Mouse (Mus musculus): ENCODE results near the gene Nup107. TPM values are rescaled to one million over a fixed set of nuclear protein-coding genes. Genes with fewer than 3 reads are reported as not detected.
"Not testable (repeated sequence)": the region's sequence is repeated elsewhere in the genome, so short reads cannot be mapped to it uniquely, and the experiment has no call there.

Gene Nup107
- total RNA-seq, 2 experiments from 2014 or later: 85.6 to 111 TPM

DNA sequence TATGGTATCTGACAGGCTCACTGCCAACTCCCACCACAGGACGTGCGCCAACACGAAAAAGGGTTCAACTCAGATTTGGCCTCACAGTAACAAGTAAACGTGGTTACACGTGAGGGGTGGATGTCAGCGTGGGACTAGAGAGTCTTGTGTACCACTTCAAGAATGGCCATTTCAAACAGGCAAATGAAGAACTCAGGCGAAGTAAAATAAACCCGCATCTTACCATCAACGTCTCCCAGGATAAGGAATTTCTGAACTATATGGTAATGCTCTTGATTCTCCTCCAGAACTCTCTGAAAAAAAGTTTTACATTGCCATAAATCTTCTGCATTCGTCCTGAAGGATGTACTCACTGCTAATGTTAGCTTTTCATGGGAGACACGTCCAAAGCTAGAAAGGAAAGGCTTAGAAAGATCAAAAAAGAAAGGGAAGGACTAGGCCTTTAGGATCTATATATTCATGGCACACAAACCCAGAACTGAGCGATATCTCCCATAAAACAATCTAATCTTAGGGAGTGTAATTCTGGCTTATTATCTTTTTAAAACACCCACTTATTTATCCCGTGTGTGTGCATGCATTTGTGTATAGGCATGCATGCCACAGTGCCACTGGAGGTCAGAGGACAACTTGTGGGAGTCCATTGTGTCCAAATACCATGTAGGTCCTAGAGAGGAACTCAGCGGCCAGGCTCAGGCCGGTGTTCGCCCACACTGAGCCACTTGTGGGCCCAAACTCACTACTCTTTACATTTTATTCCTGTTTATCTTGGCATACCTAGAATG, 26.2 kb downstream of the Nup107 start:
- ATAC-seq (replicated peaks; ENCODE audit: poor library complexity): no peak

GRCm38 (mm10) chr10:117765116-117765894, 27.2 kb downstream of the Nup107 start:
- no peak for ATAC-seq (replicated peaks; ENCODE audit: poor library complexity)

DNA sequence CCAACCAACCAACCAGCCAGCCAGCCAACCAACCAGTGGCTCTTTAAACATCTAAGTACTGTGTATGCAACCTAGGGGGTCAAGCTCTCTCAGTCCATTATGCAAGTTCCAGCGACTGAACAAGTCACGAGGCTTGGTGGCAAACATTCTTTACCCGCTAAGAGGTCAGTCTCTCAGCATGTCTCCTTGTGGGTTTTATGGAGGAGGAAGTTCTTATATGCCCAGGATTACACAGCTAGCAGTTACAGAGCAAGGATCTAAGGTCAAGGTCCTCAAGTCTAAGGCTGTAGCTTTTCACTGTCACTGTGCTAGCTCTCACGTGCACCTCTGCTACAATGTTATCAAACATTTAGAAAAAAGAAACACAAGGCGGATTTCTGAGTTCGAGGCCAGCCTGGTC, 27.9 kb downstream of the Nup107 start:
- ATAC-seq (replicated peaks; ENCODE audit: poor library complexity): peak; percentile 63

DNA sequence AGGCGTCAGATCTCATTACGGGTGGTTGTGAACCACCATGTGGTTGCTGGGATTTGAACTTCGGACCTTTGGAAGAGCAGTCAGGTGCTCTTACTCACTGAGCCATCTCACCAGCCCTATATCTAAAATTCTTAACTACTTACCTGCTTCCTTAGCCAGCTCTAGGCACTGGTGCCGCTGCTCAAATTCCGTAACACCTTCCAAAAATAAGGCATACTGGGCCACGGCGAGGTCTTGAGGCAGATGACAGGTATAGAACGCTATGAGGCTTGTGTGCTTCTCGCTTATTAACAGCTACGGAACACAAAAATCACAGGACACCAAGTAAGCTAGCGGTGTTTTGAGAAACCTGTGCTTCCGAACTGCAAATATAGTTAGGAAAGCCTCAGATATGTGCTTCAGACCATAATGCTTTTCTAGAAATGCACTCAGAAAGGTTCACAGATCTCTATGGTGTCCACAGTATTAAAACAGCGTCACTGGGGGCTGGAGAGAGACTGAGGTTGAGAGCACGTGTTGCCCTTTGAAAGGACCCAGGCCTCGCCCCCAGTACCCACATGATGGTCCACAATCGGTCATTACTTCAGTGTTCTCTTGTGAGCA, 28.8 kb downstream of the Nup107 start:
- no peak for ATAC-seq (replicated peaks; ENCODE audit: poor library complexity)

DNA sequence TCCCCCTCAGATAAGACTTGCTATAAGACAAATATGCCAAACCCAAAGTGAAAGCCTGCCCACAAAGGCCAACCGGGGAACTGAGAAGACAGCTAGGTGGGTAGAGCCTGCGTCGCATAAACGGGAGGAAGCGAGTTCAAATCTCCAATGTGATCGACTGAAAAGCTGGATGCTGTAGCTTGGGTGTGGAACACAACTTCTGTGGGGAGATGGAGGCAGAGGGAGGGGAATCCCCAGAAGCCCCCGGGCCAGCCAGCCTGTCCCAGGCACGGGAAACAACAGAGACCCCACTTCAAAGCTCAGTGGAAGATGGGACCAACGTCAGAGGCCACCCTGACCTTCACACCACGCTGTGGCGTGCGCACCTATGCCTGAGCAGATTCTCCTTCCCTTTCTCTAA, 29.5 kb downstream of the Nup107 start:
- no peak for ATAC-seq (replicated peaks; ENCODE audit: poor library complexity)

DNA sequence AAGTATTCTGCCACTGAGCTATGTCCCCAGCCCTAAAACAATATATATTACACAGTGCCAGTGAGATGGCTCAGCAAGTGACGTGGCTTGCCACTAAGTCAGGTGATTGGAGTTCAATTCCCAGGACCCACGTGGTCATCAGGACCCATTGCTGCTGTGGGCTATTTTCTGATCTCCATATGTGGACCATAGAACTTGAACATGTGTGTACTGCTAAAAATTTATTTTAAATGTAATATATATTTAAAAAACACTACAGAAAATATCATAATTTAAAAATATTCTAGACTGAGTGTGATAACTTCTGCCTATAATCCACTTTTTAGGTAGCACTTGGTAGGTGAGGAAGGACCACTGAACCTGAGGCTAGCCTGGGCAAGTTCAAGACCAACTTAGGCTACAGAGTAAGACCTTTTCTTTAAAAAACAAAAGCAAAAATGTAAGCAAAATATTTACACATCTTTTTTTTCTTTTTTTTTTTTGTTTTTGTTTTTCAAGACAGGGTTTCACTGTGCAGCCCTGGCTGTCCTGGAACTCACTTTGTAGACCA, 30.1 kb downstream of the Nup107 start:
- ATAC-seq (replicated peaks; ENCODE audit: poor library complexity): no peak

GRCm38 (mm10) chr10:117761551-117761950, 31.0 kb downstream of the Nup107 start:
- no peak for ATAC-seq (replicated peaks; ENCODE audit: poor library complexity)

DNA sequence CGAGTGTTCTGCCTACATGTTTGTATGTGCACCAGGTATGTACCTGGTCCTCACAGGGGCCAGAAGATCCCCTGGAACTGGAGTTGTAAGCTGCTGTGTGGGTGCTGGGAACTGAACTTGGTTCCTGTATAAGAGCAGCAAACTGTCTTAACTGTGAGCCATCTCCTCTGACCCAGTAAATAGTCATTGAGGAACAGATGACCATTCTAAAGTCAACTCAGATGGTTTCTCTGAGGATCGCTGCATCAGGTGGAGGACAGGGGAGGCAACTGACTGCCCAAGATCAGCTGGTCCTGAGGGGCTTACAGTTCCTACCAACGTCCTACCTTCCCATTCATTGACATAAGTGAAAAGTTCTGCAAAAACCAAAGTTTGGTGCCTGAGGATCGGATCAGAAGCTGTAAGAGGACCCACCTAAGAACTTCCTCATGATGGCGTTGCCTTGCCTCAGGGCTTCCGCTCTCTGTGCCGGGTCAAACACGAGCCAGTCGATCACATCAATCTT, 31.6 kb downstream of the Nup107 start:
- ATAC-seq (replicated peaks; ENCODE audit: poor library complexity): no peak

- ATAC-seq (replicated peaks; ENCODE audit: poor library complexity): no peak
These were observed 32.5 kb downstream of the Nup107 start for GRCm38 (mm10) chr10:117759844-117760630.

- ATAC-seq (replicated peaks; ENCODE audit: poor library complexity): no peak
These were observed 33.5 kb downstream of the Nup107 start for GRCm38 (mm10) chr10:117758749-117759727.

- not testable (repeated sequence) for ATAC-seq (replicated peaks; ENCODE audit: poor library complexity)
These were observed 34.2 kb downstream of the Nup107 start for GRCm38 (mm10) chr10:117758344-117758743.

- ATAC-seq (replicated peaks; ENCODE audit: poor library complexity): no peak
These were observed 34.6 kb downstream of the Nup107 start for GRCm38 (mm10) chr10:117757796-117758342.

- ATAC-seq (replicated peaks; ENCODE audit: poor library complexity): no peak
These were observed 35.2 kb downstream of the Nup107 start for GRCm38 (mm10) chr10:117757259-117757658.

- ATAC-seq (replicated peaks; ENCODE audit: poor library complexity): no peak
These were observed 35.7 kb downstream of the Nup107 start for GRCm38 (mm10) chr10:117756784-117757183.

DNA sequence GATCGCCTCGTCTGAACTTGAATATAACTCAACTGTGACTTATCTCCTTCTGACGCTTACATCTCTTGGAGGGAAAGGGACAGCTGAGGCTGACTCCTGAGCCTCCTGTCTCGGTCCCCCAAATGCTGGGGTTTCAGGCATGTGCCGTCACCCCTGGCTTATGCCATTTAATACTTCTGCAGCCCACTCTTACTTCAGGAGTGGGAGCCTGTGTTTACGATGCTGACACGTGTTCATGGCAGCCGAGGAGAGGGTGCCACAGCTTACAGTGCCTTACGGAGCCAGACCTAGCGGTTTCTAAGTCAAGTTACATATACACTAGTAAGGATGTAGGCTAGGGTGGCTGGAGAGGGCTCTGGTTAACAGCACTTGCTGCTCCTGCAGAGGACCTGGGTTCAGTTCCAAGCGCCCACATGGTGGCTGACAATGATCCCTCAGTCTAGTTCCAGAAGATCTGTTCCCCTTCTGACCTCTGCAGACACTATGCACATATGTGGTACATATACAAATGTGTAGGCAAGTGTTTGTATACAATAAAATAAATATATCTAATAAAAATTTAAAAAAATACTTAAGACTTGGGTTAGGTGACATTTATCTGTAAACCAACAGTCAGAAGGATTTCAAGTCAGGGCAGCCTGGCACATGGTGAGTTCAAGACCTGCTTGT, 36.6 kb downstream of the Nup107 start:
- no peak for ATAC-seq (replicated peaks; ENCODE audit: poor library complexity)

DNA sequence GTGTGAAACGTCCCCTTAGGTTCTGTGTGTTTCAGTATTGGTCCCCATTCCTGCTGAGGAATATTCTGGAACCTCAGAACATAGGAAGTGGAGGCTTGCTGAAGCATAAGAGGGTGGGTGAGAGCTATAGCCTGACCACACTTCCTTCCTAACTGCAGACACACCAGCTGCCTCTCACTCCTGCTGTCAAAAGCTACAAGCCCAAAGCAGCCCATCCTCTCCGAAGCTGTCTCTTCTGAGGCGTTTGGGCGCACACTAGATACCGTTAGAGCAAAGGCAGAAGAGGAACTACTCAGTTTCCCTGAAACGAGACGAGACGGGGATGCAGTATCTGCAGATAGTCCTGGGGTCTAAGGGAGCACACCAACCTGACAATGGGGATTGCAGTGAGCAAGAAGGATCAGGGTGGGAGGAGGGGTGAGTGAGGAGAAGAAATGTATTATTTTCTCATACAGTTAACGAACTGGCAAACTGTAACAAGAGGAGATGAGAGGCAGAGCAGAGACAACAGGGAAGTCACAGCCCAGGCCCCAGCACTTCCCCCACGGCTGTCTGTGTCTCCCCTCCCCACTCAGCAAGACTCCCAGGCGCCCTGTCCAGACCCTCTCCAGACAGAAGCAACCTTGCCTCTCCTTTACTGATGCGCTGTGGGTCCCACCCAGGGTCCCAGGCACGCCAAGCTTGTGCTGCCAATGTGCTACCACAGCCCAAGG, 37.3 kb downstream of the Nup107 start:
- ATAC-seq (replicated peaks; ENCODE audit: poor library complexity): peak; percentile 85

GRCm38 (mm10) chr10:117754609-117754940, 37.9 kb downstream of the Nup107 start:
- no peak for ATAC-seq (replicated peaks; ENCODE audit: poor library complexity)
